Mouse (Mus musculus): ENCODE data around the gene Mus81.

The Mus81 gene

GRCm38 (mm10) chr19:5471846-5472245 lies 16.4 kb downstream of the Mus81 start:
- no peak for DNase-seq (ENCODE audit: low read depth, low spot score)

- no peak for DNase-seq (ENCODE audit: low read depth, low spot score)
Measured at GRCm38 (mm10) chr19:5468374-5468773, 19.8 kb downstream of the Mus81 start, which contains the start of gene Ctsw. Ctsw (minus strand) TSS chr19:5468507.

GRCm38 (mm10) chr19:5466916-5467500 lies 21.2 kb downstream of the Mus81 start:
- no peak for DNase-seq (ENCODE audit: low read depth, low spot score)

- no peak for DNase-seq (ENCODE audit: low read depth, low spot score)
Measured at GRCm38 (mm10) chr19:5465037-5465436, 23.2 kb downstream of the Mus81 start.

- no peak for DNase-seq (ENCODE audit: low read depth, low spot score)
Measured at GRCm38 (mm10) chr19:5463791-5464562, 24.2 kb downstream of the Mus81 start.

- DNase-seq (ENCODE audit: low read depth, low spot score) = no peak
Measured at GRCm38 (mm10) chr19:5463212-5463611, 25.0 kb downstream of the Mus81 start.

- DNase-seq (ENCODE audit: low read depth, low spot score) = no peak
Measured at GRCm38 (mm10) chr19:5461411-5461810, 26.8 kb downstream of the Mus81 start.

GRCm38 (mm10) chr19:5460465-5460911 lies 27.7 kb downstream of the Mus81 start, which contains the start of gene Fibp:
Fibp (plus strand) TSS chr19:5460615.
- peak; percentile 82 for DNase-seq (ENCODE audit: low read depth, low spot score)

- no peak for DNase-seq (ENCODE audit: low read depth, low spot score)
Measured at GRCm38 (mm10) chr19:5459896-5460295, 28.3 kb downstream of the Mus81 start.

GRCm38 (mm10) chr19:5459019-5459418 lies 29.2 kb downstream of the Mus81 start:
- no peak for DNase-seq (ENCODE audit: low read depth, low spot score)

GRCm38 (mm10) chr19:5457746-5458442 lies 30.3 kb downstream of the Mus81 start, which contains the start of gene Ccdc85b:
Ccdc85b (minus strand) TSS chr19:5457894.
- no peak for DNase-seq (ENCODE audit: low read depth, low spot score)

- peak; percentile 93 for DNase-seq (ENCODE audit: low read depth, low spot score)
Measured at GRCm38 (mm10) chr19:5456922-5457745, 31.1 kb downstream of the Mus81 start.

- no peak for DNase-seq (ENCODE audit: low read depth, low spot score)
Measured at GRCm38 (mm10) chr19:5456241-5456921, 31.8 kb downstream of the Mus81 start.

- DNase-seq (ENCODE audit: low read depth, low spot score) = no peak
Measured at GRCm38 (mm10) chr19:5455568-5455967, 32.6 kb downstream of the Mus81 start.

GRCm38 (mm10) chr19:5455037-5455436 lies 33.2 kb downstream of the Mus81 start:
- no peak for DNase-seq (ENCODE audit: low read depth, low spot score)

GRCm38 (mm10) chr19:5451766-5452165 lies 36.4 kb downstream of the Mus81 start:
- DNase-seq (ENCODE audit: low read depth, low spot score) = no peak

- DNase-seq (ENCODE audit: low read depth, low spot score) = no peak
Measured at GRCm38 (mm10) chr19:5449673-5450072, 38.5 kb downstream of the Mus81 start.

- DNase-seq (ENCODE audit: low read depth, low spot score) = no peak
Measured at GRCm38 (mm10) chr19:5448354-5449150, 39.6 kb downstream of the Mus81 start.

- no peak for DNase-seq (ENCODE audit: low read depth, low spot score)
Measured at GRCm38 (mm10) chr19:5447515-5448353, 40.5 kb downstream of the Mus81 start, which contains the start of gene Fosl1. Fosl1 (plus strand) TSS chr19:5447547.

Data from skeletal muscle tissue, adult 2 months (tissue).